Mouse (Mus musculus) activated CD4-positive, CD25-positive, alpha-beta regulatory T cell (primary cell): ENCODE measurements around the gene Lilr4b. TPM values are rescaled to one million over a fixed set of nuclear protein-coding genes. Genes with fewer than 3 reads are reported as not detected.

Source experiments
- polyA plus RNA-seq, 2 experiments: library from polyadenylated mRNA; unstranded; fragments of 100-300 nt; shearing (Covaris generic); gene quantifications; one replicate each; pipeline ENCODE4 v1.2.1; 2017

Lilr4b gene
- 10 to 100 TPM; 35.1 to 50.1 TPM for polyA plus RNA-seq

DNA sequence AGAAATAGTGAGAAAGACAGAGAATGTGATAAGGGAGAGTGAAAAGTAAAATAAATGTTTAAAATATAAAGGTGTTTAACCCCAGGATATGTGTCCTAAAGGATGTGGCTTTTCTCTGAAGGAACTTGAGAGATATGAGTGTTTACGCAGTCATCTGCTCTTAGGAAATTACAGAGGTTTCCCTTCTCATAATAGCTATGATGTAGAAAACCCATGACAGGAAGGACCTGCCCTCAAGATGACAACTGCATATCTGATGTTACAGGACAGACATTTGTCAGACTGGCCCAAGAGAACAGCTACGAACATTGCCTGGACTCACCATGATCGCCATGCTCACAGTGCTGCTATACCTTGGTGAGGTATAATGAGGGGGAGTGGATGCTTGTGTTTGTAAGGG is at the start of gene Lilr4b, which contains the start of gene Gm49339:
Gene Lilr4b (plus strand): TSS at position 236 of the 400 bp plus-strand sequence.
Gene Gm49339 (plus strand): TSS at position 216 of the 400 bp plus-strand sequence.

DNA sequence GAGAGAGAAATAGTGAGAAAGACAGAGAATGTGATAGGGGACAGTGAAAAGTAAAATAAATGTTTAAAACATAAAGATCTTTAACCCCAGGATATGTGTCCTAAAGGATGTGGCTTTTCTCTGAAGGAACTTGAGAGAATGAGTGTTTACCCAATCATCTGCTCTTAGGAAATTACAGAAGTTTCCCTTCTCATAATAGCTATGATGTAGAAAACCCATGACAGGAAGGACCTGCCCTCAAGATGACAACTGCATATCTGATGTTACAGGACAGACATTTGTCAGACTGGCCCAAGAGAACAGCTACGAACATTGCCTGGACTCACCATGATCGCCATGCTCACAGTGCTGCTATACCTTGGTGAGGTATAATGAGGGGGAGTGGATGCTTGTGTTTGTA is 10.3 kb downstream of the Lilr4b start, which contains the start of gene Lilrb4a:
Gene Lilrb4a (plus strand): TSS at position 266 of the 400 bp plus-strand sequence.

Other genes with a start within 250 kb of the Lilr4b start
- 1 to 10 TPM; 6.6 to 9.3 TPM for gene Gm49339, start within 50 bp of the Lilr4b start, polyA plus RNA-seq
- 10 to 100 TPM; 67.2 to 70.1 TPM for gene Lilrb4a, start 10.3 kb downstream of the Lilr4b start, polyA plus RNA-seq
- gene Fam162b, start 109.9 kb downstream of the Lilr4b start, polyA plus RNA-seq, result not detected
- under 1 TPM in 1 of 2 experiments, not detected in 1; 0.09 TPM for gene Gprc6a, start 150.8 kb downstream of the Lilr4b start, polyA plus RNA-seq
- gene Rfx6, start 197.1 kb downstream of the Lilr4b start, polyA plus RNA-seq, result not detected